Mouse (Mus musculus) neural tube, embryonic 11.5 days (tissue): ENCODE results near the gene Suclg2. TPM values are rescaled to one million over a fixed set of nuclear protein-coding genes. Genes with fewer than 3 reads are reported as not detected.

ENCODE experiments used
- ATAC-seq: fragments of 200-750 bp; cut with Nextera tagmentation; 2 replicates; pipeline ENCODE4 v1.8.0; 2017; ENCODE audit warnings: moderate number of reproducible peaks, mild to moderate bottlenecking, moderate TSS enrichment, moderate library complexity; ENCODE audit not compliant: insufficient read depth, low FRiP score, low TSS enrichment
- DNase-seq: peaks from one replicate; pipeline ENCODE4 v3.0.0-alpha.2; 2015; ENCODE audit warnings: low spot score
- H3K27ac ChIP-seq: fragments of 300-500 bp; sonication (generic); 2 replicates; pipeline ENCODE4 v1.5.1; 2014; ENCODE audit warnings: low read depth, mild to moderate bottlenecking, low read length
- H3K27me3 ChIP-seq: fragments of 300-500 bp; sonication (generic); 2 replicates; pipeline ENCODE4 v1.6.1; 2014; ENCODE audit warnings: mild to moderate bottlenecking, low read length, mixed read lengths; ENCODE audit not compliant: control insufficient read depth, insufficient read depth
- H3K36me3 ChIP-seq: fragments of 300-500 bp; sonication (generic); 2 replicates; pipeline ENCODE4 v1.6.1; 2014; ENCODE audit warnings: mild to moderate bottlenecking, low read length, moderate library complexity, mixed read lengths; ENCODE audit not compliant: control insufficient read depth, insufficient read depth
- H3K4me1 ChIP-seq: fragments of 300-500 bp; sonication (generic); 2 replicates; pipeline ENCODE4 v1.6.1; 2014; ENCODE audit warnings: low read length, mixed read lengths; ENCODE audit not compliant: control insufficient read depth, insufficient read depth
- H3K4me2 ChIP-seq: fragments of 300-500 bp; sonication (generic); 2 replicates; pipeline ENCODE4 v1.6.1; 2014; ENCODE audit warnings: low read depth, mild to moderate bottlenecking, moderate library complexity
- H3K4me3 ChIP-seq: fragments of 300-500 bp; sonication (generic); 2 replicates; pipeline ENCODE4 v1.5.1; 2014; ENCODE audit warnings: low read depth, low read length
- H3K9ac ChIP-seq: fragments of 300-500 bp; sonication (generic); 2 replicates; pipeline ENCODE4 v1.6.1; 2014; ENCODE audit warnings: mild to moderate bottlenecking, low read length
- H3K9me3 ChIP-seq: fragments of 300-500 bp; sonication (generic); 2 replicates; pipeline ENCODE4 v1.6.1; 2016; ENCODE audit warnings: low read length; ENCODE audit not compliant: control insufficient read depth
- WGBS: fragments of 180-500 bp; shearing (Covaris S2); extraction: QIAGEN DNeasy Blood & Tissue Kit; methylation state at CpG from one replicate; pipeline ENCODE4 v1.1.7; 2014; 5-methylcytosine and 5-hydroxymethylcytosine counted together
- polyA plus RNA-seq: library from polyadenylated mRNA; unstranded; fragments of >200 nt; fragmentation: Nextera tagmentation; extraction: Ambion mirVana; gene quantifications from 2 replicates; pipeline ENCODE4 v1.2.1, GENCODE M21; 2014

Gene Suclg2
- polyA plus RNA-seq, 1 experiment from 2014 or later = 41.7 TPM

GRCm38 (mm10) chr6:95657671-95658070, 60.9 kb downstream of the Suclg2 start:
- 97% methylated on average over 8 of the region's 8 CpGs for WGBS
- Histone ChIP-seq H3K4me1 (no peaks in the 10 kb centered on the region), H3K9me3 (no peaks in the 10 kb centered on the region), H3K27ac (no peak overlapping the region), H3K9ac (no peak overlapping the region), H3K4me3 (no peak overlapping the region), H3K36me3 (no peaks in the 10 kb centered on the region), H3K27me3 (no peaks in the 10 kb centered on the region), H3K4me2 (no peak overlapping the region)
- DNase-seq = no peak
- ATAC-seq = no peak

GRCm38 (mm10) chr6:95653662-95654061, 64.9 kb downstream of the Suclg2 start:
- no peaks in the 10 kb centered on the region for H3K27me3 ChIP-seq
- no peak overlapping the region for H3K4me2 ChIP-seq
- no peaks in the 10 kb centered on the region for H3K9me3 ChIP-seq
- ATAC-seq = no peak
- no peak for DNase-seq
- WGBS = 90% methylated on average over 3 of the region's 3 CpGs
- H3K36me3 ChIP-seq = no peaks in the 10 kb centered on the region
- no peak overlapping the region for H3K27ac ChIP-seq
- H3K4me3 ChIP-seq = no peak overlapping the region
- no peaks in the 10 kb centered on the region for H3K4me1 ChIP-seq
- no peak overlapping the region for H3K9ac ChIP-seq

DNA sequence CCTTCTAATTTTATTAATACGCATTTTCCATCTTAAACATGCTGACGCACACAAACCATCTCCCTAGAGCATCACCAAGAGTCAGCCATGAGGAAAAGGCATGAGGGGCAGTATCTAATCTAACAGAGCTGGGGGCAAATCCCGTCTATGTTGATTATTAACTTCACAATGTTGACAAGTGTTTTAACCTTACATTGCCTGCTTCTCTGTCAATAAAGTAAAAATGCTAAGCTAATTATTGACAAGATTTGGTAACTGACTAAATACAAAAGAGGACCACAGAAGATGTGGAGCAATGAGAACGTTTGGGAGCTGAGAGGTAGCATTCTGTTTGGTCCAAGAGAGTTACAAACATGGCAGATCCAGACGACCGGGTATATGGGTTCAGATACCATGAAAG, 65.8 kb downstream of the Suclg2 start:
- DNase-seq (no peak), ATAC-seq (no peak)
- Histone ChIP-seq H3K4me1 (no peaks in the 10 kb centered on the region), H3K9ac (no peak overlapping the region), H3K4me2 (no peak overlapping the region), H3K4me3 (no peak overlapping the region), H3K9me3 (no peaks in the 10 kb centered on the region), H3K27me3 (no peaks in the 10 kb centered on the region), H3K36me3 (no peaks in the 10 kb centered on the region), H3K27ac (no peak overlapping the region)
- 88% methylated on average over 6 of the region's 6 CpGs for WGBS

GRCm38 (mm10) chr6:95651391-95651876, 67.2 kb downstream of the Suclg2 start:
- no peak overlapping the region for H3K4me2 ChIP-seq

DNA sequence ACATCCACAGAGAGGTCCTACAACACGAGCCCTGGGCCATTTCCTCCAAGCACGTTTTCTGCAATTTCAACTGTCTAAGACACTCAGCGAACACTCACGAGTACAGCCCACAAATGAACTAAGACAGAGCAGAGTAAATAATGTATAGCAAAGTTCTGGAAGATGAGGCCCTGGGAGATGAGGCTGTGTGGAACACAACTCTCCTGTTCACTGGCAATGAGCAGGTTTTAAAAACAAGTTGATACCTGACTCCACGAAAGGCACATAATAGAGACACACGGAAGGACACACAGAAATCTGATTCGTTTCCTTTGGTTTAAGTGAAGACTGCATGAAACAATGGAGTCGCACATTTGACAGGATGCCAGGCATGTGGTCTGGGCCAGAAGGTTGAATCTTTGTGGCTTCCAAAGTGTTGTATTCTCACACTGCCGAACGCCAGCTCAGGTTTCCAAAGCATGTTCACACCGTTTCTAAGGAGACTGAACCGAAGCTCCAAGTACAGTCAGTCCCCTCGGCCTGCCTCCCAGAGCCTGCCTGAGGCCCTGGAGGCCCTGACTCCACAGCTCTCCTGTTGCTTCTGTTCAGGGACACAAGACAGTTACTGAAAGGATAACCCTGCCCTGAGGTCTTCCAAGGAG, 68.4 kb downstream of the Suclg2 start:
- Histone ChIP-seq H3K4me1 (no peaks in the 10 kb centered on the region), H3K9me3 (no peaks in the 10 kb centered on the region), H3K27ac (no peak overlapping the region), H3K4me2 (no peak overlapping the region), H3K4me3 (no peak overlapping the region), H3K27me3 (no peaks in the 10 kb centered on the region), H3K36me3 (no peaks in the 10 kb centered on the region), H3K9ac (no peak overlapping the region)
- WGBS = 63% methylated on average over 13 of the region's 13 CpGs
- no peak for DNase-seq
- no peak for ATAC-seq

More at GRCm38 (mm10) chr6:95651391-95651876, 67.2 kb downstream of the Suclg2 start:
- no peaks in the 10 kb centered on the region for H3K4me1 ChIP-seq
- no peak overlapping the region for H3K4me3 ChIP-seq
- WGBS = 30% methylated on average over 6 of the region's 6 CpGs
- ATAC-seq = no peak
- H3K27ac ChIP-seq = no peak overlapping the region
- no peaks in the 10 kb centered on the region for H3K36me3 ChIP-seq
- H3K27me3 ChIP-seq = no peaks in the 10 kb centered on the region
- no peaks in the 10 kb centered on the region for H3K9me3 ChIP-seq
- no peak overlapping the region for H3K9ac ChIP-seq
- DNase-seq = no peak

GRCm38 (mm10) chr6:95649123-95649663, 69.4 kb downstream of the Suclg2 start:
- 88% methylated on average over 10 of the region's 10 CpGs for WGBS
- Histone ChIP-seq H3K27ac (no peak overlapping the region), H3K4me1 (no peaks in the 10 kb centered on the region), H3K27me3 (no peaks in the 10 kb centered on the region), H3K36me3 (no peaks in the 10 kb centered on the region), H3K9ac (no peak overlapping the region), H3K4me2 (no peak overlapping the region), H3K9me3 (no peaks in the 10 kb centered on the region), H3K4me3 (no peak overlapping the region)
- ATAC-seq (no peak), DNase-seq (no peak)

DNA sequence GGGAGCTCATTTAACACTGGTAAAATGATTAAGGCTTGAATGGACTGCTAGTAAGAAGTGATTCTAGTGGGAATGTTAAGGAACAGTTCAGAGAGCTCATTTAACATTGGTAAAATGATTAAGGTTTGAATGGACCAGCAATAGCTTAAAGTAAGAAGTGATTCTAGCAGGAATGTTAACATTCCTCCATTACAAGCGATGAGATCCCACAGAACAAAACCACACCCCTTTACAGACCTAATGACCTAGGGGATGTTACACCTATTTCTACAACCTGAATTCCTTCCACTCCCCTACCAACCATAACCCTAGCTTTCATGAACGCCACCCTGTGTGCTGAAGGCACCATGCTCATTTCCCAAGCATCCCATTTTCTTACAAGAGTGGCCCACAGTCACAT, 81.2 kb downstream of the Suclg2 start:
- H3K27ac ChIP-seq = no peak overlapping the region
- DNase-seq (no peak), ATAC-seq (no peak)
- WGBS = 88% methylated on average over 2 of the region's 2 CpGs
- H3K4me1 ChIP-seq = 0 out of 2 replicates have a peak, but pooled peaks cover 2% of the 10 kb centered on the region
- no peak overlapping the region for H3K9ac ChIP-seq
- H3K9me3 ChIP-seq = no peaks in the 10 kb centered on the region
- H3K4me2 ChIP-seq = no peak overlapping the region
- no peaks in the 10 kb centered on the region for H3K36me3 ChIP-seq
- no peaks in the 10 kb centered on the region for H3K27me3 ChIP-seq
- H3K4me3 ChIP-seq = no peak overlapping the region

DNA sequence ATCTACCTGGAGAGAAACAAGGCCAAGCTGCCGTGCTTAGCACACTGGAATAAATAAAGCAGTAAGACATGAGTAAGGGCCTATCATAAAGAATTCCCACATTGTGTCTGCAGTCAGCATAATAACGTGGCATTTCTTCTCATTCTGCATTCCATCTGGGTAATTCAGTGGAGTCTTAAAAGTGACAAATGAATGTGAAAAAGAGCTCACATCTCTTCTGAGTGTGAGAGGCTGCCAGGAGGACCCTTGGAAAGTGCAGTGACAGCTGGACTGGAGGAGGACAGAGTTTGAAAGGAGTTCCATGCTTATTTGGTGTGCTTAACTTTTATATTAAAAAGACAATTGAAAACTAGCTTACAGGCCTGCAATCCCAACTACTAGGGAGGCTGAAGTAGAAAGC, 83.2 kb downstream of the Suclg2 start:
- 56% methylated on average over 2 of the region's 2 CpGs for WGBS
- Histone ChIP-seq H3K4me1 (0 out of 2 replicates have a peak, but pooled peaks cover 2% of the 10 kb centered on the region), H3K27ac (no peak overlapping the region), H3K9ac (no peak overlapping the region), H3K9me3 (no peaks in the 10 kb centered on the region), H3K36me3 (no peaks in the 10 kb centered on the region), H3K4me2 (no peak overlapping the region), H3K27me3 (no peaks in the 10 kb centered on the region), H3K4me3 (no peak overlapping the region)
- ATAC-seq (no peak), DNase-seq (no peak)

DNA sequence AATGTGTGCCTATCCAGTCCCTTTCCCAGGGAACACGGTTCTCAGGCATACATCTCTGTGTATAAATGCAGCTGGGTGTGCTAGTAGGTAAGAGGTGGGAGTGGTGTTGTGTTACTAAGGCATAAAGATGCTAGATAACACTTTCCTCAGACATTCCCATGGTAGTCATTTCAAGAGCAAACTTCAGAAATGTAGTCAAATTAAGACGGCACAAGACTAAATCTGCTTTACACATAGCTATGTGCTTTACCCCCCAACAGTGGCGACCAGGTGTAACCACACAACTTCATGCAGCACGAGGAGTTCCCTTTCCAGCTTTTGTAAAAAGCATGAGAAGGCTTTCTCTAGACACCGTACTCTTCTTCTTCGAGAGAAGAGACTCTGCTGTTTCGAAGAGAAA, 89.5 kb downstream of the Suclg2 start:
- Histone ChIP-seq H3K4me3 (no peak overlapping the region), H3K4me1 (no peaks in the 10 kb centered on the region), H3K9me3 (no peaks in the 10 kb centered on the region), H3K4me2 (no peak overlapping the region), H3K27ac (no peak overlapping the region), H3K27me3 (no peaks in the 10 kb centered on the region), H3K36me3 (no peaks in the 10 kb centered on the region), H3K9ac (no peak overlapping the region)
- DNase-seq (no peak), ATAC-seq (no peak)
- 93% methylated on average over 7 of the region's 7 CpGs for WGBS
